Mouse (Mus musculus): ENCODE results near the gene Rasa3.

GRCm38 (mm10) chr8:13665944-13666343, 11.5 kb downstream of the Rasa3 start:
- TF ChIP-seq CTCF (IDR thresholded peaks at IDR 0.05; ENCODE audit: control insufficient read depth, insufficient read depth, insufficient read length) (no peak), MYOG (IDR thresholded peaks at IDR 0.05; ENCODE audit: control insufficient read depth, extremely low read depth, insufficient read length) (no peak), USF1 (IDR thresholded peaks at IDR 0.05; ENCODE audit: low read depth) (no peak), FOSL1 (IDR thresholded peaks at IDR 0.05; ENCODE audit: insufficient read depth, low read length, poor library complexity, severe bottlenecking) (no peak), MAX (IDR thresholded peaks at IDR 0.05) (no peak), CEBPB (IDR thresholded peaks at IDR 0.05; ENCODE audit: low read depth) (no peak), MYOD1 (IDR thresholded peaks at IDR 0.05; ENCODE audit: control insufficient read depth, insufficient read length, low read depth) (no peak)
